Mouse (Mus musculus) embryonic facial prominence, embryonic 14.5 days (tissue): ENCODE measurements around the gene Dnm2. TPM values are rescaled to one million over a fixed set of nuclear protein-coding genes. Genes with fewer than 3 reads are reported as not detected.

Experiments used
- ATAC-seq: fragments of 200-750 bp; cut with Nextera tagmentation; 2 replicates; pipeline ENCODE4 v1.8.0; 2017; ENCODE audit warnings: low read depth, moderate number of reproducible peaks, moderate TSS enrichment
- DNase-seq: peaks from one replicate; pipeline ENCODE4 v3.0.0-alpha.2; 2015; ENCODE audit warnings: low spot score
- H3K27ac ChIP-seq: fragments of 300-500 bp; sonication (generic); replicated peaks from 2 replicates; pipeline ENCODE4 v1.5.1; 2014; ENCODE audit warnings: low read depth, mild to moderate bottlenecking, low read length, moderate library complexity
- H3K27me3 ChIP-seq: fragments of 300-500 bp; sonication (generic); replicated peaks from 2 replicates; pipeline ENCODE4 v1.6.1; 2014; ENCODE audit warnings: low read length; ENCODE audit not compliant: control insufficient read depth, insufficient read depth
- H3K36me3 ChIP-seq: fragments of 300-500 bp; sonication (generic); 2 replicates; pipeline ENCODE4 v1.6.1; 2014; ENCODE audit warnings: low read length, mixed read lengths; ENCODE audit not compliant: control insufficient read depth, insufficient read depth
- H3K4me1 ChIP-seq: fragments of 300-500 bp; sonication (generic); 2 replicates; pipeline ENCODE4 v1.6.1; 2014; ENCODE audit warnings: antibody characterized with exemption, low read length; ENCODE audit not compliant: control insufficient read depth, insufficient read depth
- H3K4me2 ChIP-seq: fragments of 300-500 bp; sonication (generic); 2 replicates; pipeline ENCODE4 v1.6.1; 2014; ENCODE audit warnings: low read depth, mild to moderate bottlenecking, low read length, moderate library complexity, mixed read lengths
- H3K4me3 ChIP-seq: fragments of 300-500 bp; sonication (generic); 2 replicates; pipeline ENCODE4 v1.5.1; 2014; ENCODE audit warnings: low read depth, mild to moderate bottlenecking, low read length
- H3K9ac ChIP-seq: fragments of 300-500 bp; sonication (generic); 2 replicates; pipeline ENCODE4 v1.6.1; 2014; ENCODE audit warnings: low read depth, mild to moderate bottlenecking, low read length, moderate library complexity, mixed read lengths
- H3K9me3 ChIP-seq: fragments of 300-500 bp; sonication (generic); 2 replicates; pipeline ENCODE4 v1.6.1; 2016; ENCODE audit warnings: low read length; ENCODE audit not compliant: control insufficient read depth
- WGBS: fragments of 180-500 bp; shearing (Covaris S2); extraction: QIAGEN DNeasy Blood & Tissue Kit; methylation state at CpG from one replicate; pipeline ENCODE4 v1.1.7; 2014; 5-methylcytosine and 5-hydroxymethylcytosine counted together
- polyA plus RNA-seq: library from polyadenylated mRNA; unstranded; fragments of >200 nt; fragmentation: Nextera tagmentation; extraction: Ambion mirVana; gene quantifications from 2 replicates; pipeline ENCODE4 v1.2.1, GENCODE M21; 2014

The Dnm2 gene
- polyA plus RNA-seq, 1 experiment from 2014 or later = 65.8 TPM

DNA sequence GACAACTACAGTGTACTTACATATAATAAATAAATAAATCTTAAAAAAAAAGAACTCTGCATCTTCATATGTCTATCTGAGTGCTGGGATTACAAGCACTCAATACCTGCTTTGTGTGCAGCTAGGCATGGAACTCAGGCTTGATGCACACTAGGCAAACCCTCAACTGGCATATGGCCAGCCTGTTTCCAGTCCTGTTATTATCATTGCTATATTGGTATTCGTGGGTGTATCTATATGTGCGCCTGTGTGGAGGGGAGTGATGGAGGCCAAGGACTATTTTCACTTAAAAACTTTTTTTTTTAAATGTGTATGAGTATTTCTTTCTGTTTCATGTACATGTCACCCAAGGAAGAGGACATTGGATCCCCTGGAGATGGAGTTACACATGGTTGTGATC lies 9.7 kb downstream of the Dnm2 start:
- 80% methylated on average over 2 of the region's 2 CpGs for WGBS
- peak; percentile 31 for DNase-seq
- no peak for ATAC-seq
- Histone ChIP-seq H3K9ac (no peak overlapping the region), H3K27ac (no peak overlapping the region), H3K27me3 (no peaks in the 10 kb centered on the region), H3K9me3 (no peaks in the 10 kb centered on the region), H3K36me3 (no peaks in the 10 kb centered on the region), H3K4me1 (peaks cover 21% of the 10 kb centered on the region), H3K4me2 (no peak overlapping the region), H3K4me3 (no peak overlapping the region)

- ATAC-seq (no peak), DNase-seq (no peak)
- 74% methylated on average over 7 of the region's 7 CpGs for WGBS
These were observed 11.3 kb downstream of the Dnm2 start for GRCm38 (mm10) chr9:21435777-21436635.

DNA sequence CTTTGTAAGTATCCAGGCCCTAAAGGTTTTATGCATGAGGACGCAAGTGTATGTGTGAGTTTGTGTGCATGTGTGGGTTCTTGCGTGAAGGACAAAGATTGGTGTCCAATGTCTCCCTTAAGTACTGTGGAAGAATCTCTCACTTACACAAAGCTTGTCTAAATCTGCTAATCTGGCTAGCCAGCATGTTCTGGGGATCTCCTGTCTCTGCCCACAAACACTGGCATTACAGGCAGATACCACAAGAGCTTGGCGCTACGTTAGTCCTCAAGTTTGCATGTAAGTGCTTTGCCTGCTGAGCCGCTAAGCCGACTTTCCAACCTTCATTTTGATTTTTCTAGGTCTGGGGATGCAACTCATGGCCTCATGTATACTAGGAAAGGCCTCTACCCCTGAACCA lies 12.9 kb downstream of the Dnm2 start:
- Histone ChIP-seq H3K27me3 (no peaks in the 10 kb centered on the region), H3K9ac (no peak overlapping the region), H3K4me2 (no peak overlapping the region), H3K4me3 (no peak overlapping the region), H3K27ac (peak overlapping the region; percentile 56), H3K4me1 (peaks cover 23% of the 10 kb centered on the region), H3K36me3 (no peaks in the 10 kb centered on the region), H3K9me3 (no peaks in the 10 kb centered on the region)
- ATAC-seq = no peak
- WGBS = 89% methylated on average over 6 of the region's 6 CpGs
- DNase-seq = no peak

More at GRCm38 (mm10) chr9:21435777-21436635, 11.3 kb downstream of the Dnm2 start:
- Histone ChIP-seq H3K4me1 (peaks cover 23% of the 10 kb centered on the region), H3K27ac (no peak overlapping the region), H3K9me3 (no peaks in the 10 kb centered on the region), H3K27me3 (no peaks in the 10 kb centered on the region), H3K9ac (no peak overlapping the region), H3K4me3 (no peak overlapping the region), H3K4me2 (no peak overlapping the region), H3K36me3 (no peaks in the 10 kb centered on the region)

DNA sequence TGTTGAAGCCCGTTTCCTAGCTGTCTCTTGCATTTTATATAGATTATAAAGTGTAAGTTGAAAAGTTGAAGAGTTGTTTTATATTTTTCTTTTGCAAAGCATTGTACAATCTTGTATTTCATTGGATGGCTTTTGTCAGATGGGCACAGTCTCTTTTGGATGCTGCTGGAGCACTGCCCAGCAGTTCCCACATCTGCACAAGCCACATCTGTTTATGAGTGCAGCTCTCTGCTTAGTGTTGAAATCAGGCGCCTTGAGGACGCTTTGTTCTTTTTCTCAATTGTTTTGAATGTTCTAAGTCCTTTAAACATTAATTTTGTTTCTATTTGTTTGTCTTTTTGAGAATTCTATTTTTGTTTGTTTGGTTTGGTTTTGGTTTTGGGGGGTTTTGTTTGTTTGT lies 13.5 kb downstream of the Dnm2 start:
- Histone ChIP-seq H3K4me2 (no peak overlapping the region), H3K4me3 (no peak overlapping the region), H3K9me3 (no peaks in the 10 kb centered on the region), H3K27me3 (no peaks in the 10 kb centered on the region), H3K9ac (no peak overlapping the region), H3K27ac (peak overlapping the region; percentile 68), H3K36me3 (no peaks in the 10 kb centered on the region), H3K4me1 (peaks cover 23% of the 10 kb centered on the region)
- ATAC-seq (no peak), DNase-seq (peak; percentile 78)
- WGBS = 53% methylated on average over 3 of the region's 3 CpGs

- H3K27ac ChIP-seq = no peak overlapping the region
- WGBS = 71% methylated on average over 3 of the region's 3 CpGs
- H3K4me2 ChIP-seq = no peak overlapping the region
- H3K9ac ChIP-seq = no peak overlapping the region
- peaks cover 23% of the 10 kb centered on the region for H3K4me1 ChIP-seq
- DNase-seq = peak; percentile 23
- H3K36me3 ChIP-seq = no peaks in the 10 kb centered on the region
- no peaks in the 10 kb centered on the region for H3K9me3 ChIP-seq
- no peak overlapping the region for H3K4me3 ChIP-seq
- H3K27me3 ChIP-seq = no peaks in the 10 kb centered on the region
- no peak for ATAC-seq
These were observed 14.7 kb downstream of the Dnm2 start for GRCm38 (mm10) chr9:21439456-21439855.

GRCm38 (mm10) chr9:21439914-21440313 lies 15.2 kb downstream of the Dnm2 start:
- H3K4me2 ChIP-seq = no peak overlapping the region
- no peak overlapping the region for H3K4me3 ChIP-seq
- H3K9ac ChIP-seq = no peak overlapping the region
- H3K36me3 ChIP-seq = no peaks in the 10 kb centered on the region; the same call in 1 of the 2 replicates
- H3K9me3 ChIP-seq = no peaks in the 10 kb centered on the region
- 88% methylated on average over 2 of the region's 2 CpGs for WGBS
- H3K27me3 ChIP-seq = no peaks in the 10 kb centered on the region
- DNase-seq (no peak), ATAC-seq (no peak)
- no peak overlapping the region for H3K27ac ChIP-seq
- peaks cover 23% of the 10 kb centered on the region for H3K4me1 ChIP-seq

DNA sequence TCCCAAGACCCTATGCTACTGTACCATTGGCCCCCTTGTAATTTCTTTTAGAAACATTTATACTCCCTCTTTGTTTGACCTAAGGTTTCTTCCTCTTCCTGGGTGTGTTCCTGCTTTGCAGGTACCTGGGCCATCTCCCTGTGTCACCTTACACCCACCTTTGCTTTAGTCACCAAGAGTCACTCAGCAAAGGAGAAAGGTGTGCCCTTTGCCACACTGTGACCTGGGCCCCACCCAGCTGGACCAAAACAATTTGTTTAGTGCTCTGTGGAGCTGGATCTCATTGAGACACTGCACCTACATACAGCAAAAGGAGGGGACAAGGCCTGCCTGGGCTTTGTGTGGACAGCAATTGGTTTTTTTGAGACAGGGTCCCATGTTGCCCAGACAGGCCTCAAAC lies 15.7 kb downstream of the Dnm2 start:
- ATAC-seq = no peak
- Histone ChIP-seq H3K9ac (no peak overlapping the region), H3K27me3 (no peaks in the 10 kb centered on the region), H3K4me2 (no peak overlapping the region), H3K4me3 (no peak overlapping the region), H3K4me1 (peaks cover 23% of the 10 kb centered on the region), H3K27ac (no peak overlapping the region), H3K9me3 (no peaks in the 10 kb centered on the region), H3K36me3 (no peaks in the 10 kb centered on the region; the same call in 1 of the 2 replicates)
- DNase-seq = no peak

- Histone ChIP-seq H3K27me3 (no peaks in the 10 kb centered on the region), H3K4me1 (peaks cover 8% of the 10 kb centered on the region), H3K36me3 (no peaks in the 10 kb centered on the region; the same call in 1 of the 2 replicates), H3K9ac (no peak overlapping the region), H3K27ac (no peak overlapping the region), H3K9me3 (no peaks in the 10 kb centered on the region), H3K4me3 (no peak overlapping the region), H3K4me2 (no peak overlapping the region)
- 93% methylated on average over 8 of the region's 8 CpGs for WGBS
- ATAC-seq (no peak), DNase-seq (no peak)
These were observed 19.1 kb downstream of the Dnm2 start for GRCm38 (mm10) chr9:21443853-21444252.

- ATAC-seq (no peak), DNase-seq (no peak)
- Histone ChIP-seq H3K9me3 (no peaks in the 10 kb centered on the region), H3K4me1 (0 out of 2 replicates have a peak, but pooled peaks cover under 1% of the 10 kb centered on the region), H3K36me3 (no peaks in the 10 kb centered on the region; the same call in 1 of the 2 replicates), H3K27ac (no peak overlapping the region), H3K4me2 (no peak overlapping the region), H3K4me3 (no peak overlapping the region), H3K27me3 (no peaks in the 10 kb centered on the region), H3K9ac (no peak overlapping the region)
- WGBS = 87% methylated on average over 4 of the region's 4 CpGs
These were observed 19.9 kb downstream of the Dnm2 start for GRCm38 (mm10) chr9:21444574-21444973.
